Mouse (Mus musculus) embryo, embryonic 9.5 days (tissue): Measurements from ENCODE around the gene Spata1.
A peak's percentile ranks its signal among the peaks of the same experiment; 100 is the strongest.

ENCODE experiments used
- DNase-seq: peaks from one replicate; pipeline ENCODE4 v3.0.0-alpha.2; 2017; ENCODE audit errors: extremely low spot score

Spata1 gene

DNA sequence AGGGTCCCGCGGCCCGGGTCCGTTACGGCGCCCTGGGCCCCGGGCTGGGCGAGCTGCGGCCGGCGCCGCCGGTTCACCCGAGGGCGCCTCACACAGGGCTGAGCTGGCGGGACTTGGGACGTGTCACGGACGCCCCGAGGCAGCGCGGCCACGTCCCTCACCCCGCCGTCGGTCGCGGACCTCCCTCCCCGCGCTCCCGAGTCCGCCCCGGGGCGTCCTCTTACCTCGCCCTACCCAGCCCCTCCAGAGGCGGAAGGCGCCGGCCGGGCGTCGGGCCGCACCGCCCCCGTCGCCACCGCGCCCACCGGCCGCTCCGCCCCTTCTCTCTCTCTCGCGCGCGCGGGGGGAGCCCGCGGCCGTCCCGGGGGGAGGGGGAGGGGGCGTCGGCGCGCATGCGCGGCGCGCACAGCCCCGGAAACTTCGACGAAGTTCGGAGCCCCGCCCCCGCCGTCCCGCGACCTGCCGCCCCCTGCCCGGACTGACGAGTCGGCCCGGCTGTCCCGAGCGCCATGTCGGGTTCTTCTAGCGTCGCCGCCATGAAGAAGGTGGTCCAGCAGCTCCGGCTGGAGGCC is at the start of gene Spata1, which contains the start of gene Gng5:
Gene Spata1, minus strand, starts transcription at position 323 of the 572 bp plus-strand sequence.
Gene Gng5, plus strand, starts transcription at position 377 of the 572 bp plus-strand sequence.
- peak; percentile 93 for DNase-seq

DNA sequence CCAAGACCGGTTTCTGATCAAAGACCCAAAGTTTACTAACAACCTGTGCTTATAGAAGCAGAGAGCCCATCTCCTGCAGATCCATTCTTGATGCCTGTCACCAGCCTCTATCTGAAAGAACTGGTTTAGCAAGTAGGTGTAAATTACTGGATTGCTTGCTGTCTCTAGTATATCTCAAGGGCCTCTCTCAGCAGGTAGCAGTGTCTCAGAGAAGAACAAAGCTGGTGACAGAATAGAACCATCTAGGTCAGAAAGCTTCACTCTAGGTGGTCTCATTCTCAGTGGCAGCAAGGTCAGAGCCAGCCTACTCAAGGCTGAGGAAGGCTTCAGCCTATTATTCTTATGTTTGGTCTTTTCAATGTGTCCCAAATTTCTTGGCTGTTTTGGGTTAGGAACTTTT is 44.1 kb upstream of the Spata1 start:
- no peak for DNase-seq

DNA sequence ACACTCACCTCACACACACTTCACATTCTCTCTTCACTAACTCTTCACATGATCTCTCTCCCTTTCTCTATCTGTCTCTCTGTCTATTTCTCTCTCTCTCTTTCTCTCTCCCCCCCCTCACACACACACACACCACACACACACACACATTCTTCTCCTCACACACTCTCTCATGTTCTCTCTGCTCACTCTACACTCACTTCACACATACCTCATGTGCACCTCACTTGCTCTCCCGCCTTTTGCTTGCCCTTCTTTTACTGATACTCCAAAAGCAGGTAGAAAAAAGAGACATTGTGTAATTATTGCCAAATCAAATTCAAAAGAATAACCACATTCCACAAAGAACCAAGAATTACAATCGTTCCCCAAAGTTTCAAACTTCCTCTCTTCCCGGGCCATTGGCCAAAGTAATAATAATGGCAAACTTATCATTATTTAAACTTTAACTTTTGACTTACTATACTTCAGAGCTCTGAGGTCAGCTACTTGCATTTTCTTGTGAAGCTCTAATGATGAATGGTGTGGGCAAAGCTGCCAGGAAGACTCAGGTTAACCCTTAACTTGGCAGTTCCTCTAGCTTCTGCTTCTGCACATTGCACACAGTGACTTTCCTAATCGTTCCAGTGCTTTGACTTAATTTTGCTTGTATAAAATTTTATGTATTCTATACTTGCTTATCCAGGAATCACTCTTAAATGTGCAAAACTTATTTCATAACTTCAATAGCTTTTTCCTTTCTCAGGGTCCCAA is 41.1 kb upstream of the Spata1 start:
- no peak for DNase-seq

DNA sequence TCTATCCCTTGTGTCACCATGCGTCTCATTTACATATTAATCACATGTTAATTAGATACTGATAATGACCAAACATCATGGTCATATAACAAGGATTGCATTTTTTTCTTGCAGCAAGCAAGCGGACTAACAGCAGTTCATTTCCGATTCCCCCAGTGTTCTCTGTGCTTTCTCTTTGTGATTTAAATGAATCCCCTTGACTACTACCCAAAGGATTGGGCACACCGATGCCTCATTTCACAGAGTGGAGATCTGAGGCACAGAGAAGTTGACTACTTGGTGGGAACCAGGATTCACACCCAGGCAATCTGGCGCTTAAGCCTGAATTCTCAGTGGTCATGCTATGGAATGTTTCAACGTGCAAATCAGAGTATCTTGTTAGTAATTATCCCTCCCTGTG is 35.4 kb upstream of the Spata1 start:
- DNase-seq: no peak

DNA sequence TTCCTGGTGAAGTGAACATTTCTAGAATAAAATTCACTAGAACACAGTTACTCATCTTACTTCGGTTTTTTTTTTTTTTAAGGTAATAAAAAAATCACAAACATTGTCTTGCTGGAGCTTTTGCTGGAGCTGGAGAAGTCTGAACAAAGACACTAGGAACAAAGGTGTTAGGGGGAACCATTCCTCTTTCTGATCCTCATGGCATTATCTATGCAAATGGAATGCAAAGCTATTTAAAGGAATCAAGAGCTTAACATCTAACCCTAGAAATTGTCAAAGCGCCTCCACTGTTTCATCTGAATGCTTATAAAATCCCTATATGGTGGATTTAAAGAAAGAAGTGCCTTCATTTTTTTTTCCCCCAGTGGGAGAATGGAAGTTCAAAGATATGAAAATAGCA is 28.8 kb upstream of the Spata1 start:
- no peak for DNase-seq

DNA sequence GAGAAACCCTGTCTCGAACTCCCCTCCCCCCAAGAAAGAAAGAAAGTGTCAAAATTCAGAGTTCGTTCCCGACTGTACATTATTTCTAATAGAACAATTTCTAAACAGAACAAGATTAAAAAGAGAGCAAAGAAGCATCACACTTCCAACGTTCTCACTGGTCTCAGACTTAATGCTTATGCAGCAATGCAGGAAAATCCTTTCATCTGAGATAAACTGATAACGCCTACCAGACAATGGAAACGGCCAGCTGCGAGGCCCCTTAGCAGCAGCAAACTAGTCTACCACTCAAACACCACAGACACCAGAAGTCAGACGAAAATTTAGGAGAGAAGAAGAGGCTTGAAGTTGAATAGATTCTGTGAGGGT is 22.1 kb upstream of the Spata1 start:
- no peak for DNase-seq

DNA sequence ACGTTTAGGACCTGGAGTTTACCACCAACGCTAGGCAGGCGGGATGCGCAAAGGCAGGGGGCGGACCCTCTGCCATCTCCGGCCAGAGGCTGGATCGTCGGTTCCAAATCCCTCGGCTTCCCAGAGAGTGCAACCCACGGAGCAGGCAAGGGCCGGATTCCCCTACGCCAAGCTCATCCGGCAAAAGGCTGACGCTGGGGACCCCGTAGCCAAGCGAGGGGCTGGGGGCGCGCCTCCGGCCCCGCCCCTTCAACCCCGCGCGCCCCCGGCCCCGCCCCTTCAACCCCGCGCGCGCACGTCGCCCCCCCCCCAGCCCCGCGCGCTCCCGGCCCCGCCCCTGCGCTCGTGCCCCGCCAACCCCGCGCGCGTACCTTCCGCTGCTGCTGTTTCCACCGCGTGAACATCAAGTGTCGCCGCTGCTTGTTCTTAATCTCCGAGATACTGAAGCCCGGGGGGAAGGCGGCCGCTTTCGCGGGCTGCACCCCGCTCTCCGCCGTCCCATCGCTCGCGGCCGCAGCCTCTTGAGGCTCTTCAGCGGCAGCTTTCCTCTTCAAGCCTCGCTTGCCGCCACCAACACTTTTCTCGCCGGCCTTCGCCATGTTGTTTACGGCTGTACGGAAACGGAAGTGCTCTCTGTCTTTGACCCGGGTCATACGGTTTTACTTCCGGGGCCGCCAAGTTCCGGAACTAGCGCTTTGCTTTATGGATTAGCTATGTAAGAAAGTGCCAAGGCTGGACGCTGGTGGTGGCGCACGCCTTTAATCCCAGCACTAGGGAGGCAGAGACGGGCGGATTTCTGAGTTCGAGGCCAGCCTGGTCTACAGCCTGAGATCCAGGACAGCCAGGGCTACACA is 21.5 kb upstream of the Spata1 start, which contains the start of gene Rpf1:
Gene Rpf1, minus strand, starts transcription at position 632 of the 854 bp plus-strand sequence.
- peak; percentile 90 for DNase-seq

DNA sequence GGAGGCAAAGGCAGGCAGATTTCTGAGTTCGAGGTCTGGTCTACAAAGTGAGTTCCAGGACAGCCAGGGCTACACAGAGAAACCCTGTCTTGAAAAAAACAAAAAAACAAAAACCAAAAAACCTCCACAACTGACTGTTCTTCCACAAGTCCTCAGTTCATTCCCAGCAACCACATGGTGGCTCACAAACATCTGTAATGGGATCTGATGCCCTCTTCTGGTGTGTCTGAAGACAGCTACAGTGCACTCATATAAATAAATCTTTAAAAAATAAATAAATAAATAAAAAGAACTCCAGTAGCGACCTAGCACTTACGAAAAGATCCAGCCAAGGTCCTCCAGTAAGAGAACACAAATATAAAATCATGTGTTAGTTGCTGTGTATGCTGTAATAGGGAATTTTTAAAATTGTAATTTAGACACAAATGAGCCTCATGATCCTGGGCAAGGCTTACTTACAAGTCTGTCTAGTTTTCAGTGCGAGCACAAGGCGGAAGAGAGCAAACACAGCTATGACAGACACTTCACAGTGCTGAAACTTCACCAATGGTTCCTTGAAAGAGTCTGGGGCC is 20.8 kb upstream of the Spata1 start:
- no peak for DNase-seq

DNA sequence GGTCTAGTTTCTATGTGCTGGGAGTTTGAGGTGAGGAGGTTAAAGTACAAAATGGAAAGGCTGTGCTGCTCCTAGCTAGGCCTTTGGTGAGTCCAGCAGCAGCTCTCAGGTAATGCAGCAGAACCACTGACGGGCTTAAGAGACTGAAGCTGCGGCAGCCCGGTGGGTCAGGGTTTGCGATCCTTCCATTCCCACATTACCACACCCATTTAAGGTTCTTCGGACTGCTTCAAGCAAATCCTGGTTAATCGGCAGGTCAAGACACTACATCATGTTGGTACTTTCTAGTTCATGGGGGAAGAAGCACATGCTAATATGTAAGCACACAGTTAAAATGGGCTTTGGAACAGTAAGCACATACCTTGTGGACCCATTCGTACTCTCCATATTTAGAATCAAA is 7.2 kb upstream of the Spata1 start:
- no peak for DNase-seq

DNA sequence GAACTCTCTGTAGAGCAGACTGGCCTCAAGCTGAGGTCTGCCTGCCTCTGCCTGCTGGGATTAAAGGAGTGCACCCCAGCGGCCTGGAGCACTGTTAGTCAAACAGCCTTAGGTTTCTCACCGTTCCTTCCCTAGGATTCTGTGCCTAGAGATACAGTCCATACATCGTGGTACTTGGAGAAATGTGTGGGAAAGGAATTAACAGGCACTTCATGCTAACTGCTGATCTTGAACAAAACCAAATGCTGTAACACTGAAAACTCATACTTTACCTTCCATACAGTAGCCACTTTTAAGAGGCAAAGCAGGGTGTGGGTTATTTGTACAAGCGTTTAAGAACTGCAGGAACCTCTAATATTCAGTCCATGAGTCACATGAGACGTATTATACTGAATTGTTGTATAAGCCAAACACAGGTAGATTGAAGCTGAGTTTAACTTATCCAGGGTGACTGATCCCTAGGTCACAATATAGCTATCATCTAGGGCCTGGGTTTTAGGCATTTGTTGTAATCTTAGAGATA is 2.1 kb upstream of the Spata1 start:
- DNase-seq: no peak

DNA sequence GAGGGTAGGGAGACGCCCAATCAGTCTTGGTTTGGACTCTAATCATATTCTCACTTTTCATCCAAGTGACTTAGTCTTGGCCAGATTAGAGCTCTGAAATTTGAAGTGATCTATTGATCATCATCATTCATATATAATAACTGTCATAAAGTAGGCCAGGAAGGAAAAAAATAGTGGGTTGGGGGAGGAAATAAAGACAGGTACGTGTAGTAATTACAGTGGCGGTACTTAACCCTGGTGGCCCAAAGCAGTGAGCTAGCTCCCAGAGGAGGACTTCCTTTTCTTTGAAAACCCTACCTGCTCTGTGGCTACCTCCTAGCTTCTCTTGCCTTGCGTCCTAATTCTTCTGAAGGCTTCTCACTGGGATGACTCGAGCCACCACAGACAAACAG is 1.3 kb upstream of the Spata1 start:
- no peak for DNase-seq

DNA sequence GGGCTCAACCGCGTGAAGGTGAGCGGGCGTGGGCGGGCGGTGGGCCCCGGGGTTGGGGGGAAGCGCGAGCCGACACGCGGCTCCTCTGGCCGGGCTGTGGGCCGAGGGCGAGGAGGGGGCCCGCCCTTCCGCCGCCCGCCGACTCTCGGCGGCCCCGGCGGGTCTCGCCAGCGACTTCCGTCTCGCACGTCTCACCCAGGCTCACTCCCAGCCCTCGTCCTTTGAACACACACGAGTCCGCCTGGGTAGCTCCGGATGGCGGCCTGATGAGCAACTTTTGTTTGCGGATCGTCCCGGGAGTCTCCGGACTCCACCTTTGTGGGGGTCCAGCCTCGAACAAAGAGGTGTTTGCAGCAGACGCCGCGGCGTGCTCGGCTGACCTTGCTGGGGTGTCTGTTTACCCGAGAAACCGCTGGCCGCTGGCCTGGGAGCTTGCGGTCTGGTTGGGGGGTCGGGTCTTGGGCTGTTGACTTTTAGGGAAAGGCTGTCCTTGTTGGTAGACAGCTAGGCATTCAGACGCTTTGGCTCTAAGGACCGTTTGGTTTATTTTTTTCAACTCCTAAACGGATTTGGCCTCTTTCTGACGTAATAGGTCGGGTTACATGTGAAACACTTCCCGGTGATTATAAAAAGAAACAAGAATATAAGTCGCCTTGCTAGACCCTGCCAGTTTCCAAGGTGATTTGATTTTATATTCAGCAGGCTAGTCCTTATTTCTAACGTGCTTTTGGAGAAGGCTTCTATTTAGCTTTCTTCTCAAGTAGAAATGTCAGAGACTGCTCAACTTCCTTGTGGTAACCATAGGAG is 653 bp upstream of the Spata1 start:
- DNase-seq: peak; percentile 81

DNA sequence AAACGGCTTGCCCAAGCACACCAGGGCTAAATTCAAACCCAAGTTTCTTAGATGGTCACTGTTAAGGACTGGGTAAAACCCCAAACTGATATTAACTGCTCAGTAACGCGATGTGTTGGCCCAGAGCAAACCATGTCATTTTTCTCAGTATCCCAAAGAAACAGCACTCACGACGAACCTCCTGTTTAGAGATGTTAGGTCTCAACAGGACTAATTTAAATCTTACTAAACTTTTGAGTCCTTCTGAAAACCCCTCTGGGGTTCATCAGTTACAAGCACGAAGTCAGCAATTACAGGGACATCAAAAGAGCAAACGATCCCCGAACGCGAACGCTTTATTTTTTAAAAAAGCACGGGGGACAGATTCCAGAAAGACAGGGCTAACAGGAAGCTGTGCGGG is 564 bp downstream of the Spata1 start:
- no peak for DNase-seq

DNA sequence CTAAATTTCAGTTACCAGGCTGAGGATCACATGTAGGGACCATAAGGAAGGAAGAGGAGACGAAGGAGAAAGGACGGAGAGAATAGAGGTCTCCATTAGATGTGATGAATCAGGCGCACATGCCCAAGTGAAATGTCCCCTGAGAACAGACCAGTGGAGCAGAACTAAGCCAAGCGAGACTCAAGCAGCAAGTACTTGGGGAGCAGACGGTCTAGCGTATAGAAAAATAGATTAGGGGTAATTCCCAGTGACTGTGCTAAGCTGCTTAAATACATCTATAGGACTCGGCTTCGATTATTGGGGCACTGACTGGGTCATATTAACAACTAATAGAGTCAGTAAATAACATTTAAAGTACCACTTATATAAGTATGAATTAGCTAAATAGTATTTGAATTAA is 4.6 kb downstream of the Spata1 start:
- DNase-seq: no peak

DNA sequence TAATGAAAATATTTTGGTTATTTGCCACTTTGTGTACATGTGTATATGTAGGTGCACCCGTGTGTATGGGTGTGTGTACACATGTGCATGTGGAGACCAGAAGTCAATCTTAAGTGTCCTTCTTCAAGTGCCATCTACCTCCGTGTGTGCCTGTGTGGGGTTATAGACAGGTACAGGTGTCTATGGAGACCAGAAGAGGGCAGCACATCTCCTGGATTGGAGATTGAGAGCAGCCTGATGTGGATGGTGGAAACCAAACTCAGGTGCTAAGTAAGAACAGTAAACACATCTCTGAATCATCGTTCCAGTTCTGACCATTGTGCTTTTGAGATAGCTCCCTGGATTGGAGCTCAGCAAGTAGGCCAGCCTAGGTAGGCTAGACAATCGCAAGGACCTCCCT is 13.1 kb downstream of the Spata1 start:
- no peak for DNase-seq

DNA sequence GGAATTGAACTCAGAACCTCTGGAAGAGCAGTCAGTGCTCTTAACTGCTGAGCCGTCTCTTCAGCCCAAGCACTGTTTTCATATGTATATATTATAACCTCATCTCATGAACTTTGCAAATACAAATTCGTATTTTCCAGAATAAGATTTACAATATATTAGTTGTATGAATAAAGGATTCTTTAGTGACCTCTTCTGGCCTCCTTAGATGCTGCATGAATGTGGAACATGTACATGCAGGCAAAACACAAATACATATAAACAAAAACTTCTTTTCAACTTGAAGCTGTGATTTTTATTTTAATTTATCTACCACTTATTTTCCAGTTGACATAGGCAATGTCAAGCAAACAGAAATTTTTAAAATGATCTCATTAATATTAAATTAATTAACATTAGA is 17.5 kb downstream of the Spata1 start:
- no peak for DNase-seq

DNA sequence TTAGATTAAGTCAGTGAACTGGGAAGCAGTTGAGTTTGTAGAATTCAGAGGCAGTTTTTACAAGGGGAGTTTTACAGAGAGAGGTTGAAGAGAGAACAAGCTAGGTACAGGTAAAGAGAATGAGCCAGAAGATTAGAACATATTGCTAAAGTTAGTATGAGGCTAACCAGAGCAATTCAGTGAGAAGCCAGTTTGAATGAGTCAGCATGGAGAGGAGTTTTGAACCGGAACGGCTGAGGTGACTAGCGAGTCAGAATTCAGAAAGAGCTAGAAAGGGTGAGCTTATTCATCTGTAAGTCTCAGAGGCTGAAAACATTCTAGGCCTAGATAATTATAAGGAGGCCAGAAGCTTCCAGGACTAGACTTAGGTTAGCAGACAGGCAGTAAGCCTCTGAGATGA is 25.1 kb downstream of the Spata1 start:
- DNase-seq: no peak

DNA sequence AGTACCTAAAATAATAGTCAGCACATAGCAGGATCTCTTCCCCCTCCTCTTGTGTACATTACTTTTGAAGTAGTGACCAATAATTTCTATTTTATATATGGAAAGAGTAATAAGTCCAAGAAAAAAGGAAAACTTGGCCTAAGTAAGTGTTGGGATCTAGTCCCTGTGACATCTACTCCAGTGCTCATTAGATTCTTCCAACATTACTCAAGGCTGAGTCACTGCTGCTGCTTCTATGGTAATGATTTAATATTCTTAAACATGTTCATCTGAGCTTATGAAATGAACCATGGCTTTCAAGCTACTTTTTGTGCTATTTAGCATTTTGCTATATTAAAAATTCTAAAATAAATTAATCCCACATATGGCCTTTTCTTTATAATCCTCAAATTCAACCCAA is 25.8 kb downstream of the Spata1 start:
- no peak for DNase-seq

DNA sequence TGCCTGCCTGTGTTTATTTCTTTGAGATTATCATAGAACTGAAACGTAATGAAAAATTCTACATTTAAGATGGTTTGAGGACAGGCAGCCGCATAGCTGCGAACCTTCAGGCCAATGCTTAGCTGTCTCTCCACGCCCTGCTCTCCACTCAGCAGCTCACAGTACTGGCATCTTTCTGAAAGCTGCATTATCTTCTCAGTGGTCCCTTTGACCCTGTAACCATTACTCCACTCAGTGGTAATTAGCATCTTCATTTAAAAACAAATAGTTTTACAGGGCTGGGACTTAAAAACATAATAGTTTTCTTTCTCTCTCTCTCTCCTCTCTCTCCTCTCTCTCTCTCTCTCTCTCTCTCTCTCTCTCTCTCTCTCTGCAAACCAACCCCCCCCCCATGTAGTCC is 26.9 kb downstream of the Spata1 start:
- no peak for DNase-seq

DNA sequence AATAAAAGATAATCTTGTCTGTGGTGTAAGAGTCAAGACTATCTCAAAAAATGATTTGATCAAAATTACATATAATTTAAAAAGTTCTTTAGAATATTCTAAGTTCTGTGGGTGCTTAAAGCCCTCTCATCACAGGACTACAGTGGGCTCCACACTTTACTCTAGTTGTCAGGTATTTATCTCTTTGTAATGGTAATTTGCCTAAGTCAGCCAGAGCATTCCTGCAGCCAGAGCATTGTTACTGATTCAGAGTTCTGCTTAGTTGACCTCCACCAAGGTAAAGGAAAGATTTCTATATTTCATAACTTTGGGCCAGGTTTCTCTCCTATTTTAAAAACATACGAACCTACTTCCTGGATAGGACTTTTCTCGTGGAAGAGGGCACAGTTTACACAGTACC is 30.3 kb downstream of the Spata1 start:
- DNase-seq: no peak

DNA sequence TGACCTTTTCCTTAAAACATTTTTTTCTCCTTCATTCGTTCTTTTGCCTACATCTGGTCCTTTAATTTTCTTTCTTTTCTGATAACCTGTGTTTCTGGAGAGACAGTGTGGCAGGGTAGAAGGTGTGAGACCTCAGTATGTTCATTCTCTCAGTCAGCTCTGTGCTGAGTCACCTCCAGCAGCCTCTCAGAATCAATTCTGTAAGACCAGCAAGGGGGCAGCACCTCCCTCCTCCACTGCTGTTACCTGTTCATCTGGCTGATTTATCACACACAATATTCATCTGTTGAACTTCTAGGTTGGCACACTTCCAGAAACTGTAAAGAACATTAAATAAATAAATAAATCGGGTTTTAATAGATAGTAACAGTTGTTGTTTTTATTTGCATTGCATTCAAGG is 36.6 kb downstream of the Spata1 start:
- no peak for DNase-seq
